Mouse (Mus musculus): ENCODE results near the gene Txndc17. TPM values are rescaled to one million over a fixed set of nuclear protein-coding genes. Genes with fewer than 3 reads are reported as not detected.

The Txndc17 gene
- polyA plus RNA-seq, 1 experiment from 2014 or later = 210 TPM

- no peaks in the 10 kb centered on the region for H3K4me1 ChIP-seq (ENCODE audit: insufficient read depth, low read length)
- H3K36me3 ChIP-seq (ENCODE audit: insufficient read depth, low read length) = no peaks in the 10 kb centered on the region
- ATAC-seq (ENCODE audit: low FRiP score, low TSS enrichment) = no peak
- no peaks in the 10 kb centered on the region for H3K9me3 ChIP-seq (ENCODE audit: low read length)
- no peak overlapping the region for H3K4me2 ChIP-seq (replicated peaks; ENCODE audit: low read depth, low read length)
- no peaks in the 10 kb centered on the region for H3K27me3 ChIP-seq (ENCODE audit: insufficient read depth, low read length)
- WGBS = 53% methylated on average over 5 of the region's 5 CpGs
- no peak overlapping the region for H3K4me3 ChIP-seq (ENCODE audit: low read length)
- H3K27ac ChIP-seq (ENCODE audit: low read length) = no peak overlapping the region
- no peak overlapping the region for H3K9ac ChIP-seq (replicated peaks; ENCODE audit: low read length)
These were observed 26.7 kb downstream of the Txndc17 start for GRCm38 (mm10) chr11:72234013-72234412.

GRCm38 (mm10) chr11:72240062-72240860, 32.9 kb downstream of the Txndc17 start:
- H3K27me3 ChIP-seq (ENCODE audit: insufficient read depth, low read length) = no peaks in the 10 kb centered on the region
- H3K9ac ChIP-seq (replicated peaks; ENCODE audit: low read length) = no peak overlapping the region
- H3K9me3 ChIP-seq (ENCODE audit: low read length) = no peaks in the 10 kb centered on the region
- 73% methylated on average over 4 of the region's 4 CpGs for WGBS
- H3K4me3 ChIP-seq (ENCODE audit: low read length) = no peak overlapping the region
- no peaks in the 10 kb centered on the region for H3K4me1 ChIP-seq (ENCODE audit: insufficient read depth, low read length)
- no peak overlapping the region for H3K27ac ChIP-seq (ENCODE audit: low read length)
- H3K36me3 ChIP-seq (ENCODE audit: insufficient read depth, low read length) = no peaks in the 10 kb centered on the region
- no peak for ATAC-seq (ENCODE audit: low FRiP score, low TSS enrichment)
- H3K4me2 ChIP-seq (replicated peaks; ENCODE audit: low read depth, low read length) = no peak overlapping the region

- Histone ChIP-seq H3K4me3 (ENCODE audit: low read length) (no peak overlapping the region), H3K9me3 (ENCODE audit: low read length) (no peaks in the 10 kb centered on the region)
- 79% methylated on average over 8 of the region's 8 CpGs for WGBS
These were observed 37.9 kb downstream of the Txndc17 start for GRCm38 (mm10) chr11:72245196-72245753.

GRCm38 (mm10) chr11:72255629-72256028, 48.3 kb downstream of the Txndc17 start:
- no peaks in the 10 kb centered on the region for H3K4me1 ChIP-seq (ENCODE audit: insufficient read depth, low read length)
- H3K27me3 ChIP-seq (ENCODE audit: insufficient read depth, low read length) = no peaks in the 10 kb centered on the region
- no peaks in the 10 kb centered on the region for H3K36me3 ChIP-seq (ENCODE audit: insufficient read depth, low read length)
- WGBS = 89% methylated on average over 4 of the region's 4 CpGs
- no peak overlapping the region for H3K4me3 ChIP-seq (ENCODE audit: low read length)
- H3K27ac ChIP-seq (ENCODE audit: low read length) = no peak overlapping the region
- no peak overlapping the region for H3K9ac ChIP-seq (replicated peaks; ENCODE audit: low read length)
- no peak overlapping the region for H3K4me2 ChIP-seq (replicated peaks; ENCODE audit: low read depth, low read length)
- ATAC-seq (ENCODE audit: low FRiP score, low TSS enrichment) = no peak
- H3K9me3 ChIP-seq (ENCODE audit: low read length) = no peaks in the 10 kb centered on the region

More at GRCm38 (mm10) chr11:72245196-72245753, 37.9 kb downstream of the Txndc17 start:
- Histone ChIP-seq H3K27ac (ENCODE audit: low read length) (no peak overlapping the region), H3K4me1 (ENCODE audit: insufficient read depth, low read length) (no peaks in the 10 kb centered on the region), H3K36me3 (ENCODE audit: insufficient read depth, low read length) (no peaks in the 10 kb centered on the region), H3K4me2 (replicated peaks; ENCODE audit: low read depth, low read length) (no peak overlapping the region), H3K9ac (replicated peaks; ENCODE audit: low read length) (no peak overlapping the region), H3K27me3 (ENCODE audit: insufficient read depth, low read length) (no peaks in the 10 kb centered on the region)
- no peak for ATAC-seq (ENCODE audit: low FRiP score, low TSS enrichment)

GRCm38 (mm10) chr11:72256441-72256840, 49.1 kb downstream of the Txndc17 start:
- Histone ChIP-seq H3K27me3 (ENCODE audit: insufficient read depth, low read length) (no peaks in the 10 kb centered on the region), H3K4me3 (ENCODE audit: low read length) (no peak overlapping the region), H3K4me1 (ENCODE audit: insufficient read depth, low read length) (no peaks in the 10 kb centered on the region), H3K9me3 (ENCODE audit: low read length) (no peaks in the 10 kb centered on the region), H3K9ac (replicated peaks; ENCODE audit: low read length) (no peak overlapping the region), H3K4me2 (replicated peaks; ENCODE audit: low read depth, low read length) (no peak overlapping the region), H3K36me3 (ENCODE audit: insufficient read depth, low read length) (no peaks in the 10 kb centered on the region), H3K27ac (ENCODE audit: low read length) (no peak overlapping the region)
- no peak for ATAC-seq (ENCODE audit: low FRiP score, low TSS enrichment)
- WGBS = 78% methylated on average over 2 of the region's 2 CpGs

Other genes with a start within 250 kb of the Txndc17 start
- gene Aipl1, start 170.0 kb upstream of the Txndc17 start, polyA plus RNA-seq (2015; fragmentation: Nextera tagmentation; extraction: Ambion mirVana) = 0.30 and 0.39 TPM in 2 replicates
- 131 and 137 TPM in 2 replicates for gene Pimreg, start 165.5 kb upstream of the Txndc17 start, polyA plus RNA-seq (2015; fragmentation: Nextera tagmentation; extraction: Ambion mirVana)
- 0.15 and 0.16 TPM in 2 replicates for gene Pitpnm3, start 71.8 kb upstream of the Txndc17 start, polyA plus RNA-seq (2015; fragmentation: Nextera tagmentation; extraction: Ambion mirVana)
- gene Gm43951, start 707 bp upstream of the Txndc17 start, polyA plus RNA-seq (2015; fragmentation: Nextera tagmentation; extraction: Ambion mirVana) = 0.09 and 0.21 TPM in 2 replicates
- 11.7 and 13.1 TPM in 2 replicates for gene 4933427D14Rik, start 88 bp upstream of the Txndc17 start, polyA plus RNA-seq (2015; fragmentation: Nextera tagmentation; extraction: Ambion mirVana)
- 45.5 and 46.1 TPM in 2 replicates for gene Med31, start 8.0 kb downstream of the Txndc17 start, polyA plus RNA-seq (2015; fragmentation: Nextera tagmentation; extraction: Ambion mirVana)
- 0.12 and 0.45 TPM in 2 replicates for gene Slc13a5, start 59.7 kb downstream of the Txndc17 start, polyA plus RNA-seq (2015; fragmentation: Nextera tagmentation; extraction: Ambion mirVana)
- 4.9 and 5.1 TPM in 2 replicates for gene Xaf1, start 94.1 kb downstream of the Txndc17 start, polyA plus RNA-seq (2015; fragmentation: Nextera tagmentation; extraction: Ambion mirVana)
- not detected in 2 replicates for gene Fbxo39, start 106.9 kb downstream of the Txndc17 start, polyA plus RNA-seq (2015; fragmentation: Nextera tagmentation; extraction: Ambion mirVana)
- gene Tekt1, start 154.9 kb downstream of the Txndc17 start, polyA plus RNA-seq (2015; fragmentation: Nextera tagmentation; extraction: Ambion mirVana) = 6.1 and 6.5 TPM in 2 replicates
- 109 and 124 TPM in 2 replicates for gene Smtnl2, start 204.2 kb downstream of the Txndc17 start, polyA plus RNA-seq (2015; fragmentation: Nextera tagmentation; extraction: Ambion mirVana)
- gene Ggt6, start 228.0 kb downstream of the Txndc17 start, polyA plus RNA-seq (2015; fragmentation: Nextera tagmentation; extraction: Ambion mirVana) = 1.6 and 2.2 TPM in 2 replicates
- gene Mybbp1a, start 233.8 kb downstream of the Txndc17 start, polyA plus RNA-seq (2015; fragmentation: Nextera tagmentation; extraction: Ambion mirVana) = 175 and 177 TPM in 2 replicates

Measured in kidney, embryonic 16.5 days (tissue).